Mouse (Mus musculus) embryonic fibroblast, embryonic 13.5 days (primary cell): ENCODE measurements around the gene Prkci.

Experiments
- CTCF ChIP-seq: IDR thresholded peaks from 2 replicates; pipeline ENCODE4 v1.5.1; 2011; ENCODE audit warnings: mild to moderate bottlenecking, control low read depth, low read length, moderate library complexity, borderline replicate concordance; ENCODE audit not compliant: insufficient read depth
- POLR2A ChIP-seq: IDR thresholded peaks from 2 replicates; pipeline ENCODE4 v1.6.1; 2011; ENCODE audit warnings: low read depth, mild to moderate bottlenecking, control low read depth, low read length, moderate library complexity

DNA sequence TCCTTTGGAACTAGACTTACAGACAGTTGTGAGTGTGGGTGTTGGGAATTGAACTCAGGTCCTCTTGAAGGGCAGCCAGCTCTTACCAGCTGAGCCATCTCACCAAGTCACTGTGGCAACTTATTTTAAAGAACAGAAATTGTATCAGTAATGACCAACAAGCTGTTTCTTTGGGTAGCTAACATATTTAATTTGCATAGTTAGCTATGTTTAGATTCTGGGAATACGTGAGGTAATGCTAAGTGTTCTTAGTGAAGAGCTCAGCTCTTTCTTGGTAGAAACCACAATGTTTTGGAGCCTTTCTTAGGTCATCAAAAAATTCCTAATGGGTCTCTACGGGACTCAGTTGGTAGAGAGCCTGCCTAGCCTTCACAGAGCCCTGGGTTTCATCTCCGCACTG is 105.3 kb downstream of the Prkci start:
- TF ChIP-seq CTCF: no peak
- TF ChIP-seq POLR2A: no peak
